Mouse (Mus musculus): ENCODE results near the gene Rc3h2. TPM values are rescaled to one million over a fixed set of nuclear protein-coding genes. Genes with fewer than 3 reads are reported as not detected.

Gene Rc3h2
- polyA plus RNA-seq, 3 experiments from 2014 or later, result 24.1 to 32.8 (median 28.2) TPM

DNA sequence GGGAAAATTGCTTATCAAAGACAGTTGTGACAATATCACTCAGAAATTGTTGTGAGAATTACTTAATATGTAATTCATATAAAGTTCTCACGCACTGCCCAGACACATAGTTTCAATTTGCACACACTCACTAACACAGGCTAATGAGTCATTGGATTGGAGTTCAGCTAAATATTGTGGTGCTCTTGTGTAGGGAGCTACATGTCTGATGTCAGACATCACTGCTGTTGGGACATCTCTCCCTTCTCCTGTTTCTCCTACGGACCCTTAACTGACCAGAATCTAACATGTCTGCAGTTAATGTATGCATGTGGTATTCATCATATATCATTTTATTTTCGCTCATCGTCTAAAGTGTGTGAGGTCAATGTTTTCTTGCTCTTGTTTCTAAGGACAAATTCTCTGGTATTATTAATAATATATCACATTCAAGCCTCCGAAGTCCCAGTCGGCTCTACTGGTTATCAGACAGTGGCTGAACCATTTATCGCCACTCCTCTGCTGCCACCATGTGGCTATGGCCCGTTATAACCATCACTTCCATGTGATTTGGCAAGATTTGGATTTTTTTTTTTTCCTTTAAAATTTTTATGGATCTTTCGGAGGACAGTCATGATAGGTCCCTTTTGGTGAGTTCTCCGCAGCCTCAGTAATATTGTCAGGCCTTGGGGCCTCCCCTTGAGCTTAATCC is 84.1 kb downstream of the Rc3h2 start:
- ATAC-seq, result peak; percentile 32

DNA sequence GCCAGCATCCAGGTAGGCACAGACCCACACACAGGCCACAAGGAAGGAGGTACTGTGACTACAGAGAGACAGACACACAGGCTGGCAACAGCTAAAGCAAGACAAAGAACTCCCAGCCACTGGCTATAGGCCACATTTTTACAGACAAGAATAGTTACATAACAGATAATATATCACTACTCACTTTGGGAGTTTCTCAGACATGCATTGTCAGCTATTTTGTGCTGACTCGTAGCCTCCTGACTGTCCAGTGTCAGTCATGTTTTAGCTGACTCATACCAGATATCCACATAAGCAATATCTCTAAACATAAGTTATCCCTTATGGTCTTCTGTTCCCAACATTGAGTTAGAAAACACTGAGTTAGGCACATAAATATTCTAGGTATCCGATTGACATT is 89.4 kb downstream of the Rc3h2 start:
- ATAC-seq, result no peak

DNA sequence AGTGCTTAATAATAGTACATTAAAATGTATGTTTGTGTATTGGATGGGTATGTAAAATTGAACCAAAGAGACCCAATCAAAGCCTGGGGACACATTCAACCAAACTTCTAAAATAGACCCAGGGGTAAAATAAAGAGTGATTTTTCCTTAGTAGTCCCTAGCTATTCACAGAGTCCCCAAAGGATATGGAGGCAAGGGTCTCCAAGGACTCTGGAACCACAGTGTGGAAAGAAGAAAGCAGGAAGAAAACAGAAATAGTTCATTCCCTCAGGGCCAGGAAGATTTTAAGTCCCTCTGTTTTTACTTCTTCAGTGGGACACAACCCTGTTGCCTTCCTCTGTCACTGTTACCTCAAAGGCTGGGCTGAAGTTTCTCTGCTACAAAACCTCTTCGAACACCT is 96.5 kb downstream of the Rc3h2 start, which contains the start of gene Olfr368:
TSS of gene Olfr368 (plus strand) at position 301 of the 400 bp plus-strand sequence.
- ATAC-seq, result no peak

Other genes with a start within 250 kb of the Rc3h2 start
- not detected for gene Olfr365, start 234.7 kb downstream of the Rc3h2 start, polyA plus RNA-seq (2017; shearing (Covaris generic))
- under 1 TPM in 2 of 3 experiments, not detected in 1; 0.06 to 0.07 TPM for gene Olfr366, start 211.3 kb downstream of the Rc3h2 start, polyA plus RNA-seq (2017; shearing (Covaris generic))
- not detected for gene Olfr368, start 96.4 kb downstream of the Rc3h2 start, polyA plus RNA-seq (2017; shearing (Covaris generic))
- 10 to 100 TPM; 26.8 to 32.7 (median 28.2) TPM for gene Pdcl, start 63.6 kb downstream of the Rc3h2 start, polyA plus RNA-seq (2017; shearing (Covaris generic))
- 1 to 10 TPM; 2.8 to 4.8 (median 4.5) TPM for gene Zbtb26, start 20.2 kb upstream of the Rc3h2 start, polyA plus RNA-seq (2017; shearing (Covaris generic))
- 1 to 10 TPM; 4.0 to 6.6 (median 6.1) TPM for gene Zbtb6, start 20.3 kb upstream of the Rc3h2 start, polyA plus RNA-seq (2017; shearing (Covaris generic))
- 10 to 100 TPM; 28.6 to 55.3 (median 34.8) TPM for gene Rabgap1, start 20.4 kb upstream of the Rc3h2 start, polyA plus RNA-seq (2017; shearing (Covaris generic))
- 1 to 10 TPM; 1.0 to 2.2 (median 1.4) TPM for gene Gpr21, start 93.4 kb upstream of the Rc3h2 start, polyA plus RNA-seq (2017; shearing (Covaris generic))

All from inflammation-experienced regulatory T-cells, adult 6 months (primary cell).